11 mouse cellular contexts compared by ENCODE assay signal in the genomic region with DNA sequence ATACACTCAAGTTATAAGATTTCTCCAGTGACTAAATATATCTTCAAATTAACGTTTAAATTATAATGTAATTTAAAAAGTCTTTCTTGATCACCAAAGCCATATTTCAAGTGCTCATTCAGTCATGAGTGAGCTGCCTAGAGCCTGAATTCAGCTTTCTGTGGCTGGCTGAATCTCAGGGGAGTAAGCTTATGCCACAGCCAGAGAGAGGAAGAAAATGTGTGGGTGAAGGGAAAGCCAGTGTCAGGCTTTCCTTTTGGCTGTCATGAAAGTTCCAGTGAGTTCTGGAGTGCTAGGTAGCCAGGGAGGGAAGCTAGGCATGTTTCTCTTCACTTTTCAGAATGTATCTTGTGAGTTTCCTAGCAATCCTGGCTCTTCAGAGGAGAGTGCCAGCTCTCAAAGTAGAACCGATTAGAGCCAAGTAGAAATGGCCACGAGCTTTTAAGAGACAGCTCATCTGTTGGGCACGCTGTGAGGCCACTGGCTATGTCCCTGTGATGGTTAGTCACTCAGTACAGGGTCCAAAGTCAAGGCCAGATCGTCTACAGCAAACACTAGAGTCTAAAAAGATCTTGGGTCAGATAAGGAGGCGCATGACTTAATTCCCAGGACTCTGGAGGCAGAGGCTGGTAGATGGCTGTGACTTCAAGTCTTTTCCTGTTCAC. TPM values are rescaled to one million over a fixed set of nuclear protein-coding genes. Genes with fewer than 3 reads are reported as not detected.
DNase-seq lines count a peak whose midpoint lies in the region; ATAC-seq and TF ChIP-seq lines count a peak whose summit lies in the region.
"Had no signal": no experiment of that assay in that cellular context is flagged by ENCODE, and none has a peak within 500 bp of the region (broad histone marks: within the 10 kb centered on the region; RNA-seq: fewer than 3 reads in every experiment).

No protein-coding gene starts in this region.

- H3K4me3 ChIP-seq in heart, embryonic 10.5 days, result no peak overlapping the region
- H3K4me3 ChIP-seq in liver, embryonic 16.5 days (ENCODE audit: low read depth, low read length), result no peak overlapping the region
- no peak overlapping the region for H3K4me3 ChIP-seq in embryonic facial prominence, embryonic 10.5 days
- H3K4me3 ChIP-seq in hindbrain, embryonic 14.5 days (replicated peaks; ENCODE audit: low read length), result no peak overlapping the region
- H3K4me3 ChIP-seq: hindbrain, embryonic 10.5 days; megakaryocyte, embryonic 14.5 days had no signal

- in situ Hi-C loops in Patski (cut with MboI; ENCODE audit: low pct_unique_long_range_greater_than_20kb), result no loop called here

- TF ChIP-seq CTCF in Patski (IDR thresholded peaks at IDR 0.05), result no peak

- WGBS in heart, embryonic 10.5 days, result 59% methylated on average over 6 of the region's 6 CpGs
- 47% methylated on average over 6 of the region's 6 CpGs for WGBS in liver, embryonic 16.5 days (ENCODE audit: insufficient replicate concordance)
- WGBS in embryonic facial prominence, embryonic 10.5 days, result 77% methylated on average over 6 of the region's 6 CpGs
- 82% methylated on average over 6 of the region's 6 CpGs for WGBS in hindbrain, embryonic 14.5 days

- peak overlapping the region; percentile 52; the same call in 1 of the 2 replicates for H3K27ac ChIP-seq in heart, embryonic 10.5 days
- peak overlapping the region; percentile 22; the same call in 1 of the 2 replicates for H3K27ac ChIP-seq in liver, embryonic 16.5 days (ENCODE audit: low read length)
- no peak overlapping the region for H3K27ac ChIP-seq in embryonic facial prominence, embryonic 10.5 days (replicated peaks)
- H3K27ac ChIP-seq in hindbrain, embryonic 14.5 days, result no peak overlapping the region
- H3K27ac ChIP-seq: hindbrain, embryonic 10.5 days had no signal

- no peak overlapping the region for H3K4me2 ChIP-seq in liver, embryonic 16.5 days (ENCODE audit: low read depth, low read length)
- H3K4me2 ChIP-seq in hindbrain, embryonic 14.5 days (replicated peaks), result no peak overlapping the region

- POLR2A ChIA-PET in Patski (lab: Charles Lee), result interaction anchor here (0.7 kb wide), 1 partner anchor 122 kb away, joined by 3 read pairs; no protein-coding TSS in a partner anchor

- H3K4me1 ChIP-seq in heart, embryonic 10.5 days, result peaks cover 15% of the 10 kb centered on the region
- peaks cover 2% of the 10 kb centered on the region; the same call in 1 of the 2 replicates for H3K4me1 ChIP-seq in liver, embryonic 16.5 days (ENCODE audit: control insufficient read depth, low read depth, low read length)
- no peaks in the 10 kb centered on the region for H3K4me1 ChIP-seq in embryonic facial prominence, embryonic 10.5 days
- no peaks in the 10 kb centered on the region for H3K4me1 ChIP-seq in hindbrain, embryonic 14.5 days (replicated peaks; ENCODE audit: control insufficient read depth, insufficient read depth, low read length)

- ATAC-seq in Patski, result peak; percentile 65
- peak; percentile 75 for ATAC-seq in liver, embryonic 16.5 days (ENCODE audit: low read depth)
- ATAC-seq in CD4-positive, CD25-positive, alpha-beta regulatory T cell, adult 4 months, result no peak
- no peak for ATAC-seq in hindbrain, embryonic 14.5 days (ENCODE audit: low FRiP score)

- H3K36me3 ChIP-seq in heart, embryonic 10.5 days, result no peaks in the 10 kb centered on the region
- H3K36me3 ChIP-seq in liver, embryonic 16.5 days (ENCODE audit: control insufficient read depth, insufficient read depth), result no peaks in the 10 kb centered on the region
- no peaks in the 10 kb centered on the region for H3K36me3 ChIP-seq in embryonic facial prominence, embryonic 10.5 days (replicated peaks)
- H3K36me3 ChIP-seq in hindbrain, embryonic 14.5 days (replicated peaks; ENCODE audit: control insufficient read depth, insufficient read depth), result no peaks in the 10 kb centered on the region
- H3K36me3 ChIP-seq: hindbrain, embryonic 10.5 days had no signal

- no peaks in the 10 kb centered on the region for H3K9me3 ChIP-seq in heart, embryonic 10.5 days
- no peaks in the 10 kb centered on the region for H3K9me3 ChIP-seq in liver, embryonic 16.5 days (replicated peaks; ENCODE audit: control insufficient read depth, low read length)
- H3K9me3 ChIP-seq in embryonic facial prominence, embryonic 10.5 days, result no peaks in the 10 kb centered on the region
- H3K9me3 ChIP-seq in hindbrain, embryonic 14.5 days (ENCODE audit: control insufficient read depth, low read length), result no peaks in the 10 kb centered on the region
- H3K9me3 ChIP-seq: hindbrain, embryonic 10.5 days; megakaryocyte, embryonic 14.5 days had no signal

- H3K9ac ChIP-seq in liver, embryonic 16.5 days (ENCODE audit: low read depth, low read length), result no peak overlapping the region
- H3K9ac ChIP-seq in hindbrain, embryonic 14.5 days, result no peak overlapping the region

- no peaks in the 10 kb centered on the region for H3K27me3 ChIP-seq in Patski
- no peaks in the 10 kb centered on the region for H3K27me3 ChIP-seq in heart, embryonic 10.5 days (ENCODE audit: insufficient read depth, poor library complexity, severe bottlenecking)
- no peaks in the 10 kb centered on the region for H3K27me3 ChIP-seq in liver, embryonic 16.5 days (ENCODE audit: control insufficient read depth, insufficient read depth, low read depth, low read length)
- no peaks in the 10 kb centered on the region for H3K27me3 ChIP-seq in embryonic facial prominence, embryonic 10.5 days (replicated peaks; ENCODE audit: low read depth, poor library complexity, severe bottlenecking)
- H3K27me3 ChIP-seq in hindbrain, embryonic 14.5 days (ENCODE audit: control insufficient read depth, insufficient read depth, low read length), result no peaks in the 10 kb centered on the region

- CTCF ChIA-PET in Patski (lab: Charles Lee), result interaction anchor here (0.9 to 1.8 kb wide), 3 partner anchors 11 to 37 kb away, joined by 3 read pairs; no protein-coding TSS in a partner anchor

- peak; percentile 50 to 51 for DNase-seq in kidney, adult 8-10 months
- DNase-seq in kidney, postnatal 4 days, result no peak
- peak; percentile 50 for DNase-seq in Patski (ENCODE audit: low read depth, low spot score)
- no peak for DNase-seq in heart, embryonic 10.5 days (ENCODE audit: low spot score)
- DNase-seq in embryonic facial prominence, embryonic 10.5 days (ENCODE audit: low spot score), result no peak
- DNase-seq in hindbrain, embryonic 14.5 days (ENCODE audit: low spot score), result no peak

RNA-seq across cellular contexts. Expression of a gene that starts 29.4 kb away (rescaled TPM):
- polyA plus RNA-seq in Patski (2021), result 9.5 TPM
- not detected in 2 replicates for polyA plus RNA-seq in heart, embryonic 10.5 days (2016; fragmentation: Nextera tagmentation; extraction: Ambion mirVana)
- polyA plus RNA-seq in liver, embryonic 16.5 days (2015; fragmentation: Nextera tagmentation; extraction: Ambion mirVana), result not detected in 2 replicates
- not detected for polyA plus RNA-seq in CD4-positive, CD25-positive, alpha-beta regulatory T cell, adult 4 months (2017; shearing (Covaris generic))
- polyA plus RNA-seq in embryonic facial prominence, embryonic 10.5 days (2016; fragmentation: Nextera tagmentation; extraction: Ambion mirVana), result not detected in 2 replicates
- not detected in 2 replicates for polyA plus RNA-seq in hindbrain, embryonic 14.5 days (2014; fragmentation: Nextera tagmentation; extraction: Ambion mirVana)
- polyA plus RNA-seq: cortical plate, adult 2 months; hindbrain, embryonic 10.5 days had no signal

Comparison
In these comparisons a context has a peak if more than half of its experiments do, and no peak if none do; other contexts are left out.
1. DNase-seq: peak in kidney, adult 8-10 months (2 of 2) and Patski (single experiment); none in kidney, postnatal 4 days (0 of 2), heart, embryonic 10.5 days (single experiment), embryonic facial prominence, embryonic 10.5 days (single experiment) and hindbrain, embryonic 14.5 days (single experiment).
2. ATAC-seq: peak in Patski (single experiment) and liver, embryonic 16.5 days (single experiment); none in CD4-positive, CD25-positive, alpha-beta regulatory T cell, adult 4 months (single experiment) and hindbrain, embryonic 14.5 days (single experiment).
3. H3K27ac ChIP-seq: peak in heart, embryonic 10.5 days (single experiment) and liver, embryonic 16.5 days (single experiment); none in embryonic facial prominence, embryonic 10.5 days (single experiment) and hindbrain, embryonic 14.5 days (single experiment).